Mouse (Mus musculus) layer of hippocampus, postnatal 10 days (tissue): Measurements from ENCODE around the gene Chst8. TPM values are rescaled to one million over a fixed set of nuclear protein-coding genes. Genes with fewer than 3 reads are reported as not detected.

ENCODE experiments used
- DNase-seq, 2 experiments: peaks; one replicate each; pipeline ENCODE4 v3.0.0; 2021; ENCODE audit warnings: low spot score in 2 of 2
- total RNA-seq, 2 experiments: library from RNA; stranded (reverse); gene quantifications; 2 replicates each; pipeline ENCODE4 v1.2.3; 2021

Gene Chst8
- total RNA-seq, 2 experiments from 2014 or later = 24.0 to 34.8 TPM

DNA sequence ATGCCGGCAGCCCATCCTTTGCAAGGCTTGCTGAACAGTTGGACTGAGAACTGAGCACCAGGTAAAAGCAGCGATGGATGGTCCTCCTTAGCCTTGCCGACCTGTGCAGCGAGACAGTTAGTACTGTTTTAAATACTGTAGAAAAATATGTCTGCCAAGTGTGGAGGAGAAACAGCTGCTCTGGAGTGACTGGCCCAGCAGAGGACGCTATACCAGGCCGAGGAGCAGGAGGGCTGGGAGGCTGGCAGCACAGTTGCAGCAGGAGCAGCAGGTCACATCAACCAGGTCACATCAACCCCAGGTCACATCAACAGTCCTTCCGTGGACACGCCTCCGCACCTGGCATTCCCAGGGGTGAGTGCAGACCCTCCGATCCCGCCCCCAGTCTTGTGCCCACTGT is 172.7 kb downstream of the Chst8 start:
- DNase-seq = no peak

DNA sequence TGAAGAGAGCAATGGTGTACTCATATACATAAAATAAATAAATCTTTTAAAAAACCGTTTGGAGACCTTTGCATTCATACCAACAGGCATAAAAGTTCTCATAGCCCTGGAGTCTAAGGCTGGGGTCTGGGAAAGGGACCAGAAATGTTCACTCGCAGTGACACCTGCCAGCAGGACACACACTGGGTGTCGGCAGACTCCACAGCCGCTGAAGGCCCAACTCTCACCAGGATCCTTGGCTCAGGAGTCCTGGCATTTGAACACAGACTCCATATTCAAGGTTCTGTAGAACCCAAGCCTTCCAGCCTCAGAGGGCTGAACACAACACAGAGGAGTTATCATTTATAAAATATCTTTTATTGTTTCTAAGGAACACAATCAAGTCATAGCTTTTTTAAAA is 175.8 kb downstream of the Chst8 start:
- no peak for DNase-seq

DNA sequence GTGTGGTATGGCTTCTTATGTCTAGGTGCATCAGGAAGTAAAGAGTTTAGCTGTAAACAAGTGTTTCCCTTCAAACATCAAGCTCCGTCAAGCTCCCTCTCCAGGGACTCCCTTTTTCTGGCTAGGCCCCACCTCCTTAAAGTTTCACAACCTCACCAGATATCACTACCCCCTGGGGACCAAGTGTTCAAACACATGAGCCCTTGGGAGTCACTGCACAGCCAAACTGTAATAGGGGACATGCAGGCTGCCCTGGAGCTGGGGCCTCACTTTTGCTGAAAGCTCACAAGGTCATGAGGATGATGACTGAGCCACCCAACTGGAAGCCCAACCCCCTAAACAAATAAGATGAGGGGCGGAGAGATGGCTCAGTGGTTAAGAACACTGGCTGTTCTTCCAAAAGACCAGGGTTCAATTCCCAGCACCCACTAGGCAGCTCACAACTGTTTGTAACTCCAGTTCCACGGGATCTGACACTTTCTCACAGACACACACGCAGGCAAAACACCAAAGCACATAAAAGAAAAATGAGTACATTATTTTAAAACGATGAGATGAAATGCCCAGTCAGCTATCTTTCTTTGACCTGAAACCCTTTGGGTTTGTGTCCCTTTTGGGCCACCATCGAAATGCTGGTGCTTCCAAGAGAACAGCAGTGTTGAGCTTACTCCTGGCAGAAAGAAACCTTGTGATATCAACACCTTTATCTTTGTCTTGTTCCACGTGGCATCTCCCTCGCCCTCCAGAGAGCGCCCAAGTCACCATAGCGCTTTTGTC is 179.4 kb downstream of the Chst8 start:
- no peak for DNase-seq

DNA sequence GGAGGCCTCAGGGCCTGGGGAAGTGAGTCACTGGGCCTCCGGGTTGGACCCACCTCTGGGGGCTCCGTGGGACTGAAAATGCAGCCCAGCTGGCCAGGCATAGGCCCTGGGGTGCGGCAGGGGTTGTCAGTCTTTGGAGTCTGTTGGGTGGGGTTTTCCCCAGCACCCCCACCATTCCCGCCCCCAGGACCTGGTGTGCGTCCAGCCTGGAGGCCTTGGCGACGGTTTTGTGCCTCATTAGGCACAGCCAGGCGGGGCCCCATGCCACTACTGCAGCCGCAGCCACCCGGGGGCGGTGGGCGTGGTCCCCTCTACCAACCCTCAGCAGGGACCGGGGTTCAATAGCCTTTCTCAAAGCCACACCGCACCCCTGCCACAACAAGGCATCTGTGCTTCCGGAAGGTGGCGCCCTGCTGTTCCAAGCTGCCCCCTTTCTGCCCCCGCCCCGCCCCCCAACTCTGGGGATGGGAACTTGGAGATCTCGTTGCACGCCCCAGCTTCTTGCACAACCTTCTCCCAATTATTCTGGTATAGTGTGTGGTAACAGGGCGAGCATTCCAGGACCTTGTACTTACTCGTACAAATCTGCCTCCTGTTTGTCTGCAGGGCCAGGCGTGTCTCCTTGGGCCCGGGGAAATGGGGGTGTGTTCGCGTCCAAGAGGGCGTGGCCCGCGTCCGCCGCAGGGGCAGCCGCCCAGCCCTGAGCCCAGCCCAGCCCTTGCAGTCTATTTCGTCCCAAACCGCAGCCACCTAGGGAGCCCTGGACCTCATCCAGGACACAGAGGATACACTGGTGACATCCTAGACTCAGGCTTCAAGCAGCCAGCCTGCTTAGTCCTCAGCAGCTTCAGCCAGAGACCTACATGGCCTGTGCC is 182.1 kb downstream of the Chst8 start:
- peak; percentile 56 to 65 for DNase-seq

DNA sequence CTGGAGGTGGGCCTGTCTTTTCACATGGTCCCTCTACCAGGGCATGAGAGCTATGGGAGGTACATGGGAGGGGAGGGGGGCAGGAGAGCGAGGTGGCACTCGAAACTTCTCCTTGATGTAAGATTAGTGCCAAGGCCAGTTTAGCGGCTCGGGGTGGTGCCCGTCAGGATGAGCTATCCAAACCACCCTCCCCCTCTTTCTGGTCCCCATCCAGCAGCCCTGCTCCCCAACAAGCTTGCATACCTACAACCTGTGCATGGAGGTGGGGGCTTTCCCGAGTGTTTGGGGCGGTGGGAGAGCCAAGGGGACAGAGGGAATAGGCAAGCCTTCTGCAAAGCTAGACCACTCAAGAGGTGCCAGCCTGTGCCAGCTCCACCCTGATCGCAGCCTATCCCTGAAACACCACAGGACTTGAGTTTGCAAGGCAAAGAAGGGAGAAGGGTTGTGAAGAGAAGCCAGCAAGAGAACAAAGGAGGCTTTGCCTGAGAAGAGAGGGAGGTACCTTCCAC is 182.8 kb downstream of the Chst8 start:
- no peak for DNase-seq

Other genes with a start within 250 kb of the Chst8 start
- gene Kctd15, start 156.0 kb downstream of the Chst8 start, total RNA-seq = 10 to 100 TPM; 19.1 to 24.2 TPM
- gene Pepd, start 99.7 kb upstream of the Chst8 start, total RNA-seq = 10 to 100 TPM; 37.4 to 40.0 TPM
- 10 to 100 TPM; 25.5 to 27.1 TPM for gene Cebpg, start 243.9 kb upstream of the Chst8 start, total RNA-seq